Mouse (Mus musculus) liver, embryonic 13.5 days (tissue): ENCODE data around the gene Mief1. TPM values are rescaled to one million over a fixed set of nuclear protein-coding genes. Genes with fewer than 3 reads are reported as not detected.
A peak's percentile ranks its signal among the peaks of the same experiment; 100 is the strongest.

ENCODE experiments used
- ATAC-seq: fragments of 200-750 bp; cut with Nextera tagmentation; 2 replicates; pipeline ENCODE4 v1.8.0; 2017; ENCODE audit warnings: low read depth, mild to moderate bottlenecking, moderate number of reproducible peaks, moderate library complexity
- DNase-seq: peaks from one replicate; pipeline ENCODE4 v3.0.0; 2022
- H3K27ac ChIP-seq: fragments of 300-500 bp; sonication (generic); 2 replicates; pipeline ENCODE4 v1.5.1; 2015; ENCODE audit warnings: moderate library complexity, mild to moderate bottlenecking, inconsistent platforms
- H3K27me3 ChIP-seq: fragments of 300-500 bp; sonication (generic); 2 replicates; pipeline ENCODE4 v1.6.1; 2015; ENCODE audit warnings: mild to moderate bottlenecking, inconsistent platforms
- H3K36me3 ChIP-seq: fragments of 300-500 bp; sonication (generic); 2 replicates; pipeline ENCODE4 v1.6.1; 2015; ENCODE audit warnings: mild to moderate bottlenecking, inconsistent platforms
- H3K4me1 ChIP-seq: fragments of 300-500 bp; sonication (generic); replicated peaks from 2 replicates; pipeline ENCODE4 v1.6.1; 2015; ENCODE audit warnings: inconsistent platforms
- H3K4me2 ChIP-seq: fragments of 300-500 bp; sonication (generic); 2 replicates; pipeline ENCODE4 v1.6.1; 2015; ENCODE audit warnings: inconsistent platforms, mild to moderate bottlenecking, moderate library complexity
- H3K4me3 ChIP-seq: fragments of 300-500 bp; sonication (generic); replicated peaks from 2 replicates; pipeline ENCODE4 v1.5.1; 2015; ENCODE audit warnings: mild to moderate bottlenecking, inconsistent platforms
- H3K9ac ChIP-seq: fragments of 300-500 bp; sonication (generic); 2 replicates; pipeline ENCODE4 v1.6.1; 2015; ENCODE audit warnings: mild to moderate bottlenecking, inconsistent platforms
- H3K9me3 ChIP-seq: fragments of 300-500 bp; sonication (generic); replicated peaks from 2 replicates; pipeline ENCODE4 v1.6.1; 2016; ENCODE audit warnings: inconsistent platforms
- WGBS: fragments of 180-500 bp; shearing (Covaris S2); methylation state at CpG from one replicate; pipeline ENCODE4 v1.1.7; 2015; ENCODE audit not compliant: insufficient replicate concordance; 5-methylcytosine and 5-hydroxymethylcytosine counted together
- polyA plus RNA-seq: library from polyadenylated mRNA; unstranded; fragments of >200 nt; fragmentation: Nextera tagmentation; extraction: Ambion mirVana; gene quantifications from 2 replicates; pipeline ENCODE4 v1.2.1, GENCODE M21; 2015

Mief1 gene
- polyA plus RNA-seq, 1 experiment from 2014 or later, result 18.4 TPM

GRCm38 (mm10) chr15:80213688-80214087, 20.1 kb upstream of the Mief1 start:
- H3K4me2 ChIP-seq, result no peak overlapping the region
- H3K36me3 ChIP-seq, result no peaks in the 10 kb centered on the region
- H3K4me1 ChIP-seq, result peaks cover 14% of the 10 kb centered on the region
- H3K9me3 ChIP-seq, result no peaks in the 10 kb centered on the region
- ATAC-seq (peak; percentile 82), DNase-seq (no peak)
- no peak overlapping the region for H3K27ac ChIP-seq
- peaks cover 14% of the 10 kb centered on the region for H3K27me3 ChIP-seq
- H3K9ac ChIP-seq, result no peak overlapping the region
- no peak overlapping the region for H3K4me3 ChIP-seq

GRCm38 (mm10) chr15:80215716-80216479, 17.9 kb upstream of the Mief1 start:
- Histone ChIP-seq H3K36me3 (no peaks in the 10 kb centered on the region), H3K27ac (no peak overlapping the region), H3K27me3 (peaks cover 10% of the 10 kb centered on the region), H3K4me1 (peaks cover 25% of the 10 kb centered on the region), H3K9ac (no peak overlapping the region), H3K4me2 (no peak overlapping the region), H3K9me3 (no peaks in the 10 kb centered on the region), H3K4me3 (no peak overlapping the region)
- 14% methylated on average over 10 of the region's 10 CpGs for WGBS
- ATAC-seq (no peak), DNase-seq (no peak)

- H3K9me3 ChIP-seq, result no peaks in the 10 kb centered on the region
- DNase-seq (no peak), ATAC-seq (no peak)
- no peak overlapping the region for H3K27ac ChIP-seq
- H3K4me2 ChIP-seq, result no peak overlapping the region
- no peak overlapping the region for H3K4me3 ChIP-seq
- peaks cover 25% of the 10 kb centered on the region for H3K4me1 ChIP-seq
- WGBS, result 36% methylated on average over 9 of the region's 9 CpGs
- peaks cover 6% of the 10 kb centered on the region for H3K27me3 ChIP-seq
- no peaks in the 10 kb centered on the region for H3K36me3 ChIP-seq
- H3K9ac ChIP-seq, result no peak overlapping the region
These were observed 17.4 kb upstream of the Mief1 start for GRCm38 (mm10) chr15:80216480-80216820.

GRCm38 (mm10) chr15:80217476-80217875, 16.3 kb upstream of the Mief1 start:
- Histone ChIP-seq H3K4me1 (peaks cover 25% of the 10 kb centered on the region), H3K4me2 (no peak overlapping the region), H3K27me3 (peaks cover 6% of the 10 kb centered on the region; the same call in 1 of the 2 replicates), H3K9me3 (no peaks in the 10 kb centered on the region), H3K4me3 (no peak overlapping the region), H3K9ac (no peak overlapping the region), H3K36me3 (no peaks in the 10 kb centered on the region), H3K27ac (no peak overlapping the region)
- 79% methylated on average over 10 of the region's 10 CpGs for WGBS
- no peak for ATAC-seq
- no peak for DNase-seq

- DNase-seq (peak; percentile 32), ATAC-seq (no peak)
- Histone ChIP-seq H3K4me3 (no peak overlapping the region), H3K27me3 (peaks cover 3% of the 10 kb centered on the region; the same call in 1 of the 2 replicates), H3K4me2 (peak overlapping the region; percentile 38), H3K9ac (no peak overlapping the region), H3K4me1 (peaks cover 13% of the 10 kb centered on the region), H3K27ac (no peak overlapping the region), H3K9me3 (no peaks in the 10 kb centered on the region), H3K36me3 (no peaks in the 10 kb centered on the region)
- WGBS, result 11% methylated on average over 14 of the region's 14 CpGs
These were observed 14.6 kb upstream of the Mief1 start for GRCm38 (mm10) chr15:80219211-80219610.

- no peak overlapping the region for H3K27ac ChIP-seq
These were observed 13.8 kb upstream of the Mief1 start for GRCm38 (mm10) chr15:80219705-80220657.

GRCm38 (mm10) chr15:80221031-80221430, 12.8 kb upstream of the Mief1 start:
- Histone ChIP-seq H3K4me1 (peaks cover 20% of the 10 kb centered on the region), H3K36me3 (no peaks in the 10 kb centered on the region), H3K4me2 (no peak overlapping the region), H3K27ac (no peak overlapping the region), H3K4me3 (no peak overlapping the region), H3K9ac (no peak overlapping the region), H3K9me3 (no peaks in the 10 kb centered on the region), H3K27me3 (peaks cover 3% of the 10 kb centered on the region; the same call in 1 of the 2 replicates)
- DNase-seq (no peak), ATAC-seq (no peak)
- 56% methylated on average over 8 of the region's 8 CpGs for WGBS

More at GRCm38 (mm10) chr15:80219705-80220657, 13.8 kb upstream of the Mief1 start:
- Histone ChIP-seq H3K4me3 (no peak overlapping the region), H3K9ac (no peak overlapping the region), H3K4me1 (peaks cover 15% of the 10 kb centered on the region), H3K9me3 (no peaks in the 10 kb centered on the region), H3K4me2 (peak overlapping the region; percentile 38; the same call in 1 of the 2 replicates), H3K27me3 (peaks cover 3% of the 10 kb centered on the region; the same call in 1 of the 2 replicates), H3K36me3 (no peaks in the 10 kb centered on the region)
- 43% methylated on average over 4 of the region's 4 CpGs for WGBS
- ATAC-seq (no peak), DNase-seq (no peak)

GRCm38 (mm10) chr15:80223751-80224150, 10.1 kb upstream of the Mief1 start:
- H3K4me1 ChIP-seq, result peaks cover 19% of the 10 kb centered on the region
- H3K27me3 ChIP-seq, result no peaks in the 10 kb centered on the region
- no peak overlapping the region for H3K9ac ChIP-seq
- no peak overlapping the region for H3K4me2 ChIP-seq
- no peak overlapping the region for H3K27ac ChIP-seq
- no peak for DNase-seq
- no peak overlapping the region for H3K4me3 ChIP-seq
- 72% methylated on average over 7 of the region's 7 CpGs for WGBS
- H3K36me3 ChIP-seq, result no peaks in the 10 kb centered on the region
- ATAC-seq, result no peak
- no peaks in the 10 kb centered on the region for H3K9me3 ChIP-seq

- H3K4me3 ChIP-seq, result no peak overlapping the region
These were observed 8.6 kb upstream of the Mief1 start for GRCm38 (mm10) chr15:80225208-80225607.

GRCm38 (mm10) chr15:80225796-80226195, 8.0 kb upstream of the Mief1 start:
- H3K9ac ChIP-seq, result no peak overlapping the region
- H3K4me1 ChIP-seq, result peaks cover 9% of the 10 kb centered on the region
- WGBS, result 42% methylated on average over 2 of the region's 2 CpGs
- H3K27me3 ChIP-seq, result no peaks in the 10 kb centered on the region
- peak; percentile 51; the same call in 1 of the 2 replicates for ATAC-seq
- no peaks in the 10 kb centered on the region for H3K9me3 ChIP-seq
- DNase-seq, result peak; percentile 67
- no peak overlapping the region for H3K27ac ChIP-seq
- no peak overlapping the region for H3K4me3 ChIP-seq
- no peaks in the 10 kb centered on the region for H3K36me3 ChIP-seq
- H3K4me2 ChIP-seq, result no peak overlapping the region

More at GRCm38 (mm10) chr15:80225208-80225607, 8.6 kb upstream of the Mief1 start:
- H3K27me3 ChIP-seq, result no peaks in the 10 kb centered on the region
- no peak overlapping the region for H3K4me2 ChIP-seq
- H3K27ac ChIP-seq, result no peak overlapping the region
- no peaks in the 10 kb centered on the region for H3K9me3 ChIP-seq
- no peak overlapping the region for H3K9ac ChIP-seq
- DNase-seq (peak; percentile 78), ATAC-seq (peak; percentile 72)
- no peaks in the 10 kb centered on the region for H3K36me3 ChIP-seq
- 11% methylated on average over 9 of the region's 9 CpGs for WGBS
- H3K4me1 ChIP-seq, result peaks cover 9% of the 10 kb centered on the region

GRCm38 (mm10) chr15:80228071-80228800, 5.6 kb upstream of the Mief1 start:
- no peaks in the 10 kb centered on the region for H3K27me3 ChIP-seq
- WGBS, result 72% methylated on average over 17 of the region's 17 CpGs
- H3K4me1 ChIP-seq, result peaks cover 21% of the 10 kb centered on the region
- H3K4me2 ChIP-seq, result no peak overlapping the region
- H3K9me3 ChIP-seq, result no peaks in the 10 kb centered on the region
- ATAC-seq, result no peak
- DNase-seq, result no peak
- no peak overlapping the region for H3K9ac ChIP-seq
- no peak overlapping the region for H3K4me3 ChIP-seq
- no peak overlapping the region for H3K27ac ChIP-seq
- H3K36me3 ChIP-seq, result no peaks in the 10 kb centered on the region
